Mouse (Mus musculus) MEL (cell line): ENCODE results near the gene Fank1. TPM values are rescaled to one million over a fixed set of nuclear protein-coding genes. Genes with fewer than 3 reads are reported as not detected.

Experiments used
- DNase-seq: peaks from one replicate; pipeline ENCODE4 v3.0.0; 2011; ENCODE audit warnings: low read depth, low spot score
- H3K27ac ChIP-seq: 2 replicates; pipeline ENCODE4 v1.5.1; 2012; ENCODE audit warnings: low read depth, mild to moderate bottlenecking, control low read depth, low read length, moderate library complexity; ENCODE audit not compliant: control insufficient read depth
- H3K27me3 ChIP-seq, 2 experiments: fragments of 150-350 bp in 1 of 2; sonication (generic) in 1 of 2; 2 replicates each; pipeline ENCODE4 v1.6.1; 2012; ENCODE audit warnings: low read length in 2 of 2, mild to moderate bottlenecking in 2 of 2, improper control_type of control experiment in 1 of 2, moderate library complexity in 1 of 2; ENCODE audit not compliant: insufficient read depth in 2 of 2, control insufficient read depth in 1 of 2
- H3K36me3 ChIP-seq, 2 experiments: 2 replicates each; pipeline ENCODE4 v1.6.1; 2012 to 2014; ENCODE audit warnings: low read length in 2 of 2, improper control_type of control experiment in 1 of 2, inconsistent platforms in 1 of 2, mild to moderate bottlenecking in 1 of 2; ENCODE audit not compliant: insufficient read depth in 2 of 2, control insufficient read depth in 1 of 2
- H3K4me1 ChIP-seq, 2 experiments: fragments of 150-350 bp in 1 of 2; sonication (generic) in 1 of 2; 2 replicates each; pipeline ENCODE4 v1.6.1; 2012; ENCODE audit warnings: low read length in 2 of 2, improper control_type of control experiment in 1 of 2, mild to moderate bottlenecking in 1 of 2; ENCODE audit not compliant: insufficient read depth in 2 of 2, control insufficient read depth in 1 of 2
- H3K4me3 ChIP-seq, 2 experiments: fragments of 150-350 bp in 1 of 2; sonication (generic) in 1 of 2; 2 replicates each; pipeline ENCODE4 v1.5.1; 2012; ENCODE audit warnings: low read depth in 2 of 2, low read length in 2 of 2, mild to moderate bottlenecking in 2 of 2, moderate library complexity in 2 of 2, control low read depth in 1 of 2, improper control_type of control experiment in 1 of 2; ENCODE audit not compliant: control insufficient read depth in 1 of 2, insufficient read depth in 1 of 2
- H3K79me2 ChIP-seq: 2 replicates; pipeline ENCODE4 v1.6.1; 2012; ENCODE audit warnings: mild to moderate bottlenecking, low read length, moderate library complexity; ENCODE audit not compliant: control insufficient read depth, poor library complexity, insufficient read depth
- H3K9ac ChIP-seq: 2 replicates; pipeline ENCODE4 v1.6.1; 2012; ENCODE audit warnings: low read depth, mild to moderate bottlenecking, control low read depth, low read length, moderate library complexity; ENCODE audit not compliant: control insufficient read depth, poor library complexity, severe bottlenecking
- H3K9me3 ChIP-seq: fragments of 150-350 bp; sonication (generic); replicated peaks from 2 replicates; pipeline ENCODE4 v1.6.1; 2012; ENCODE audit warnings: mild to moderate bottlenecking, low read length, improper control_type of control experiment, moderate library complexity; ENCODE audit not compliant: insufficient read depth
- CTCF ChIP-seq, 3 experiments: IDR thresholded peaks in 2 of 3; conservative IDR thresholded peaks in 1 of 3; 2 replicates each; pipeline ENCODE4 v1.5.1; 2011 to 2012; ENCODE audit warnings: low read length in 3 of 3, low read depth in 2 of 3, mild to moderate bottlenecking in 2 of 3, improper control_type of control experiment in 1 of 3, inconsistent platforms in 1 of 3, mixed read lengths in 1 of 3, moderate library complexity in 1 of 3; ENCODE audit not compliant: control insufficient read depth in 1 of 3, insufficient read depth in 1 of 3, poor library complexity in 1 of 3, severe bottlenecking in 1 of 3
- JUND ChIP-seq: IDR thresholded peaks from 2 replicates; pipeline ENCODE4 v1.6.1; 2011; ENCODE audit warnings: low read depth, mild to moderate bottlenecking, improper control_type of control experiment, low read length
- MAX ChIP-seq: IDR thresholded peaks from 2 replicates; pipeline ENCODE4 v1.6.1; 2011; ENCODE audit warnings: low read length, improper control_type of control experiment
- SMC3 ChIP-seq: IDR thresholded peaks from 2 replicates; pipeline ENCODE4 v1.6.1; 2011; ENCODE audit warnings: low read depth, low read length, improper control_type of control experiment
- TBP ChIP-seq: IDR thresholded peaks from 2 replicates; pipeline ENCODE4 v1.8.0; 2011; ENCODE audit warnings: low read depth, low read length, improper control_type of control experiment
- polyA plus RNA-seq, 2 experiments: library from polyadenylated mRNA; stranded (reverse) in 1 of 2; unstranded in 1 of 2; fragments of >175 nt in 1 of 2; fragments of >200 nt in 1 of 2; gene quantifications; 2 replicates each; pipeline versions ENCODE4 v1.2.1 to v1.2.4; 2012; ENCODE audit warnings: low replicate concordance in 2 of 2, low read depth in 1 of 2; ENCODE audit not compliant: insufficient read length in 2 of 2, insufficient read depth in 1 of 2, missing spikeins in 1 of 2
- total RNA-seq: library from RNA; depleted of rRNA; stranded (reverse); fragments of 300-350 nt; gene quantifications from 2 replicates; pipeline ENCODE4 v1.2.3, GENCODE M21; 2012; rRNA removed

Fank1 gene
- total and polyA plus RNA-seq, 3 experiments, result 0.17 to 1.8 TPM; not detected in 1

GRCm38 (mm10) chr7:133928981-133929380 lies 152.3 kb downstream of the Fank1 start:
- Histone ChIP-seq H3K36me3 (no peaks in the 10 kb centered on the region), H3K27ac (no peak overlapping the region), H3K9ac (no peak overlapping the region), H3K79me2 (no peaks in the 10 kb centered on the region), H3K9me3 (no peaks in the 10 kb centered on the region), H3K4me3 (no peak overlapping the region), H3K27me3 (no peaks in the 10 kb centered on the region), H3K4me1 (no peaks in the 10 kb centered on the region)
- DNase-seq, result no peak
- TF ChIP-seq MAX (no peak), SMC3 (no peak), CTCF (IDR thresholded peaks at IDR 0.05 in 2 of 3, conservative IDR thresholded peaks at IDR 0.05 in 1 of 3; ENCODE audit: control insufficient read depth in 1 of 3, insufficient read depth in 1 of 3, low read depth in 2 of 3, low read length in 3 of 3, poor library complexity in 1 of 3, severe bottlenecking in 1 of 3) (no peak), JUND (no peak), TBP (no peak)

Other genes with a start within 250 kb of the Fank1 start
- gene Tex36, start 174.7 kb upstream of the Fank1 start, total RNA-seq, result not detected in 2 replicates
- not detected for gene Tex36, start 174.7 kb upstream of the Fank1 start, polyA plus RNA-seq
- gene Edrf1, start 139.3 kb upstream of the Fank1 start, total RNA-seq, result 26.5 and 28.1 TPM in 2 replicates
- 100 to 1,000 TPM in 1 of 2 experiments, 10 to 100 TPM in 1; 17.8 to 104 TPM for gene Edrf1, start 139.3 kb upstream of the Fank1 start, polyA plus RNA-seq
- gene Mmp21, start 96.8 kb upstream of the Fank1 start, total RNA-seq, result not detected in 2 replicates
- not detected for gene Mmp21, start 96.8 kb upstream of the Fank1 start, polyA plus RNA-seq
- gene Bccip, start 67.5 kb upstream of the Fank1 start, total RNA-seq, result 86.2 and 91.0 TPM in 2 replicates
- 100 to 1,000 TPM in 1 of 2 experiments, not detected in 1; 150 TPM for gene Bccip, start 67.5 kb upstream of the Fank1 start, polyA plus RNA-seq
- gene Uros, start 66.8 kb upstream of the Fank1 start, total RNA-seq, result 12.3 and 17.5 TPM in 2 replicates
- gene Uros, start 66.8 kb upstream of the Fank1 start, polyA plus RNA-seq, result 10 to 100 TPM in 1 of 2 experiments, not detected in 1; 22.0 TPM
- 23.9 and 27.1 TPM in 2 replicates for gene Dhx32, start 5.9 kb downstream of the Fank1 start, total RNA-seq
- 10 to 100 TPM in 1 of 2 experiments, not detected in 1; 25.6 TPM for gene Dhx32, start 5.9 kb downstream of the Fank1 start, polyA plus RNA-seq